Mouse (Mus musculus): ENCODE measurements around the gene Ppp1r3d. TPM values are rescaled to one million over a fixed set of nuclear protein-coding genes. Genes with fewer than 3 reads are reported as not detected.

Gene Ppp1r3d
- polyA plus RNA-seq, 1 experiment = 1.1 TPM

- Histone ChIP-seq H3K4me1 (ENCODE audit: control insufficient read depth, insufficient read depth, insufficient read length, low read length) (peaks cover 3% of the 10 kb centered on the region; the same call in 1 of the 2 replicates), H3K4me3 (ENCODE audit: low read depth, low read length) (no peak overlapping the region), H3K27ac (ENCODE audit: insufficient read depth, low read depth, low read length) (no peak overlapping the region), H3K27me3 (ENCODE audit: control insufficient read depth, insufficient read depth, low read length) (no peaks in the 10 kb centered on the region), H3K36me3 (ENCODE audit: control insufficient read depth, insufficient read depth, low read length) (no peaks in the 10 kb centered on the region)
- WGBS = 76% methylated on average over 9 of the region's 9 CpGs
- TF ChIP-seq POLR2A (IDR thresholded peaks at IDR 0.05; ENCODE audit: low read depth, low read length) (no peak), CTCF (IDR thresholded peaks at IDR 0.05; ENCODE audit: extremely low read depth, insufficient read length, insufficient replicate concordance, low read depth, low read length) (no peak)
These were observed 23.0 kb upstream of the Ppp1r3d start for GRCm38 (mm10) chr2:178437311-178437710.

DNA sequence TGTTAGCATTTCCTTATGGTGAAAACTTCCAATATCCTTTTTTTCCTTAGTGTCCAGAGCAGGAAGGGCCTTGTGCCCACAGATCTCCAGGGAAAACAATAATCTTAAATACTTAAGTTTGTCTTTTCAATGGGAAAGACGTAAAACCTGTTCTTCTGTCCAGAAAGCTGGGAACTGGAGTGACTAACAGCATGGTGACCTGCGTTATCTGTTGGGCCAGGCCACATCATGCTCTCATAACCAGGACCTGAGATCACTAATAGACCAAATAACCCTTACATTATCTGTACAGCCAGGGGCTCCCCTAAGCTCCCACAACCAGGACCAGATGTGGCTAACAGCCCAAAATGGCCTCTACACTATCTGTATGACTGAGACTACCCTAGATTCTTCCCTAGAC is 19.6 kb upstream of the Ppp1r3d start:
- peaks cover 6% of the 10 kb centered on the region; the same call in 1 of the 2 replicates for H3K4me1 ChIP-seq (ENCODE audit: control insufficient read depth, insufficient read depth, insufficient read length, low read length)
- no peaks in the 10 kb centered on the region for H3K27me3 ChIP-seq (ENCODE audit: control insufficient read depth, insufficient read depth, low read length)
- TF ChIP-seq CTCF (IDR thresholded peaks at IDR 0.05; ENCODE audit: extremely low read depth, insufficient read length, insufficient replicate concordance, low read depth, low read length) (no peak), POLR2A (IDR thresholded peaks at IDR 0.05; ENCODE audit: low read depth, low read length) (no peak)
- H3K36me3 ChIP-seq (ENCODE audit: control insufficient read depth, insufficient read depth, low read length) = no peaks in the 10 kb centered on the region
- no peak overlapping the region for H3K27ac ChIP-seq (ENCODE audit: insufficient read depth, low read depth, low read length)
- 47% methylated on average over 2 of the region's 2 CpGs for WGBS
- H3K4me3 ChIP-seq (ENCODE audit: low read depth, low read length) = no peak overlapping the region

- no peak overlapping the region for H3K4me3 ChIP-seq (ENCODE audit: low read depth, low read length)
- 41% methylated on average over 2 of the region's 2 CpGs for WGBS
- no peak for TF ChIP-seq CTCF (IDR thresholded peaks at IDR 0.05; ENCODE audit: extremely low read depth, insufficient read length, insufficient replicate concordance, low read depth, low read length)
- no peak for TF ChIP-seq POLR2A (IDR thresholded peaks at IDR 0.05; ENCODE audit: low read depth, low read length)
- no peak overlapping the region for H3K27ac ChIP-seq (ENCODE audit: insufficient read depth, low read depth, low read length)
- H3K36me3 ChIP-seq (ENCODE audit: control insufficient read depth, insufficient read depth, low read length) = no peaks in the 10 kb centered on the region
- H3K27me3 ChIP-seq (ENCODE audit: control insufficient read depth, insufficient read depth, low read length) = no peaks in the 10 kb centered on the region
- peaks cover 6% of the 10 kb centered on the region; the same call in 1 of the 2 replicates for H3K4me1 ChIP-seq (ENCODE audit: control insufficient read depth, insufficient read depth, insufficient read length, low read length)
These were observed 19.2 kb upstream of the Ppp1r3d start for GRCm38 (mm10) chr2:178433495-178433894.

DNA sequence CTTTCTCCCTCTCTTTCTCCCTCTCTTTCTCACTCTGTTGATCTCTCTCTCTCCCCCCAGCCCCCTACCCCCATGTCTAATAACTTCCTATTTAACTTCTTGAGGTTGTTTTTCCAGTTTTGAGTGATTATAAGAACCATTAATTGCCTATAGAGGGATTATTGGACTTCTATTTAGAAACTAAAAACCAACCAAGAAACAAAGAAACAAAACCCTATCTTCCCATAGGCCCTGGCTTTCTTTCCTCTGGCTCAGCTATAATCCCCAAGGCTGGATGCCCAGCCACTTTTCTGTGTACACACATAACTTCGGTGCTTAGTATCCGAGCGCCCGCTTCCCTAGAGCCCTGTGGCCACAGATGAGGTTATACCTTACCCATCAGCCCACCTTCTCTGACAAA is 16.0 kb upstream of the Ppp1r3d start, which contains the start of gene Cdh26:
Gene Cdh26, plus strand, starts transcription at position 301 of the 400 bp plus-strand sequence.
- Histone ChIP-seq H3K4me3 (ENCODE audit: low read depth, low read length) (no peak within 1 kb of the TSS), H3K27ac (ENCODE audit: insufficient read depth, low read depth, low read length) (no peak within 1 kb of the TSS), H3K27me3 (ENCODE audit: control insufficient read depth, insufficient read depth, low read length) (no peaks in the 10 kb centered on the region), H3K36me3 (ENCODE audit: control insufficient read depth, insufficient read depth, low read length) (no peaks in the 10 kb centered on the region), H3K4me1 (ENCODE audit: control insufficient read depth, insufficient read depth, insufficient read length, low read length) (peaks cover 6% of the 10 kb centered on the region; the same call in 1 of the 2 replicates)
- WGBS = 94% methylated on average over 4 of the region's 4 CpGs
- TF ChIP-seq CTCF (IDR thresholded peaks at IDR 0.05; ENCODE audit: extremely low read depth, insufficient read length, insufficient replicate concordance, low read depth, low read length) = no peak
- TF ChIP-seq POLR2A (IDR thresholded peaks at IDR 0.05; ENCODE audit: low read depth, low read length) = no peak

DNA sequence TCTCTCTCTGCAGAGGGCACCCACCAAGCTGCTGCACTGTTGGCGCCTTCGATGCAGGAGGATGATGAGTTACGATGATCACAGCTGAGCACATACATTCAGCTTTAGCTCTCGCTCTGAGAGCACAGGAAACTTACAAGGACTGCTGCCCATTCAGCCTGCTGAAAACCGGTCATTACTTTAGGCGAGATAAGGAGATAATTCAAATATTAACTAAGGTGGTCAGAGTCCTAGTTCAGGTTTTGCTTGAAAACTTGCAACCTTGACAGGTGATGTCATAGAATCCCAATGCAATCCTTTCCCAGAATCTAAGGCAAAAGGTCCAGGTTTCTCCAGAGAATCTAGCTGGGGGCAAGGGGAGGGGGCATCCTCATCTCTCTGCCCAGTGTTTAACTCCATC is 15.2 kb upstream of the Ppp1r3d start:
- TF ChIP-seq CTCF (IDR thresholded peaks at IDR 0.05; ENCODE audit: extremely low read depth, insufficient read length, insufficient replicate concordance, low read depth, low read length) (no peak), POLR2A (IDR thresholded peaks at IDR 0.05; ENCODE audit: low read depth, low read length) (no peak)
- Histone ChIP-seq H3K36me3 (ENCODE audit: control insufficient read depth, insufficient read depth, low read length) (no peaks in the 10 kb centered on the region), H3K4me1 (ENCODE audit: control insufficient read depth, insufficient read depth, insufficient read length, low read length) (peaks cover 6% of the 10 kb centered on the region; the same call in 1 of the 2 replicates), H3K27ac (ENCODE audit: insufficient read depth, low read depth, low read length) (no peak overlapping the region), H3K4me3 (ENCODE audit: low read depth, low read length) (no peak overlapping the region), H3K27me3 (ENCODE audit: control insufficient read depth, insufficient read depth, low read length) (no peaks in the 10 kb centered on the region)
- WGBS = 27% methylated on average over 6 of the region's 6 CpGs

GRCm38 (mm10) chr2:178428676-178429075 is 14.4 kb upstream of the Ppp1r3d start:
- Histone ChIP-seq H3K27ac (ENCODE audit: insufficient read depth, low read depth, low read length) (no peak overlapping the region), H3K27me3 (ENCODE audit: control insufficient read depth, insufficient read depth, low read length) (no peaks in the 10 kb centered on the region), H3K36me3 (ENCODE audit: control insufficient read depth, insufficient read depth, low read length) (no peaks in the 10 kb centered on the region), H3K4me1 (ENCODE audit: control insufficient read depth, insufficient read depth, insufficient read length, low read length) (peaks cover 6% of the 10 kb centered on the region; the same call in 1 of the 2 replicates), H3K4me3 (ENCODE audit: low read depth, low read length) (no peak overlapping the region)
- WGBS = 90% methylated on average over 4 of the region's 4 CpGs
- TF ChIP-seq CTCF (IDR thresholded peaks at IDR 0.05; ENCODE audit: extremely low read depth, insufficient read length, insufficient replicate concordance, low read depth, low read length) (no peak), POLR2A (IDR thresholded peaks at IDR 0.05; ENCODE audit: low read depth, low read length) (no peak)

GRCm38 (mm10) chr2:178428183-178428582 is 13.9 kb upstream of the Ppp1r3d start:
- Histone ChIP-seq H3K27ac (ENCODE audit: insufficient read depth, low read depth, low read length) (no peak overlapping the region), H3K36me3 (ENCODE audit: control insufficient read depth, insufficient read depth, low read length) (no peaks in the 10 kb centered on the region), H3K4me1 (ENCODE audit: control insufficient read depth, insufficient read depth, insufficient read length, low read length) (peaks cover 3% of the 10 kb centered on the region; the same call in 1 of the 2 replicates), H3K27me3 (ENCODE audit: control insufficient read depth, insufficient read depth, low read length) (no peaks in the 10 kb centered on the region), H3K4me3 (ENCODE audit: low read depth, low read length) (no peak overlapping the region)
- WGBS = 84% methylated on average over 9 of the region's 9 CpGs
- no peak for TF ChIP-seq POLR2A (IDR thresholded peaks at IDR 0.05; ENCODE audit: low read depth, low read length)
- TF ChIP-seq CTCF (IDR thresholded peaks at IDR 0.05; ENCODE audit: extremely low read depth, insufficient read length, insufficient replicate concordance, low read depth, low read length) = no peak
